Mouse (Mus musculus): ENCODE results near the gene Gdpgp1. TPM values are rescaled to one million over a fixed set of nuclear protein-coding genes. Genes with fewer than 3 reads are reported as not detected.

Gdpgp1 gene
- total RNA-seq, 2 experiments from 2014 or later: 6.3 to 6.4 TPM

DNA sequence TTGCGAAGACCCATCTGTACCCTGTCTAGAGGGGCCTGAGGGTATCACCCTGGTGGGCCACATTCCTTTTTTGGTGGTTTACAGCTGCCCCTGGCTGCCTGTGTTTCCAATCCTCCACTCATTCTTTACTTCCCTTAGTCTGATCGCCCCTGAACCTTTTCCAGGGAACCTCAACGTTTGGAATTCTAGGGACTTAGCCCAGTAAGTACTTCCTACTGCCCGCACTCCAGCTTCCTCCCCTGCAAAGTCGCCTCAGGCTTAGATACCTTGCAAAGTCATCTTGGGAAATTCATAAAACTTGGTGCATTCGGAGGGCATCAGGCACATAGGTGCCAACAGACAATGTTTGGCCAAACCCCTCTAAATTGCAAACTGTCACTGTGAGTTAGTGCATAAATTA lies 33.4 kb upstream of the Gdpgp1 start:
- DNase-seq (ENCODE audit: low spot score in 2 of 2): no peak

DNA sequence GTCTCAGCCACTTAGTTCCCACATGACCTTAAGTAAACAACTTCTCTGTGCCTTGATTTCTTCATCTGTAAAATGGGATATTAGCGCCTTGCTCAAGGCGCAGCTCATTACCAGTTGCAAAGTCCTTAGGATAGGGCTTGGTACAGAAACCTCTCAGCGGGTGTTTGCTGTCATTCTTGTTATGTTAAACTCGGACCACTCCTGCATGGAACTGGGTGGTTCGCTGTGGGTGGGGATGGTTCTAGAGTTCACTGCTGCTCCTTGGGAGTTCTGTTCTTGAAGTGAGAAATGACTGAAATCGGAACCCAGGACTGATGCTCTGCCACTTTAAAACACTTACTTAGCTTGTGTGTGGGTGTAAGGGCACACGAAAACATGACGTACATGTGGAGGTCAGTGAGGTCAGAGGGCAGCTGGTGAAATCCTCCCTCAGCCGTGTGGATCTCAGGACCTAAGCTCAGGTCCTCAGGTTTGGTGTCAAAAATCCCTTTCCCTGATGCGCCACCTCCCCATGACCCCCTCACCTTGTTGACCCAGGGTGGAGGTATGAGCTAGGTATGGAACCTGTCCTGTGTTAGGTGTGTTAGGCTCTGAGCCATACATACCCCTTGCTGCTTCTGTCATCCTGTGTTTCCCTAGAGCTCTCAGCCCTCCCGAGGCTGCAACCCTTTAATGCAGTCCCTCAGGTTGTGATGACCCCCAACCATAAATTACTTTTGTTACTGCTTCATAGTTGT lies 32.6 kb upstream of the Gdpgp1 start:
- no peak for DNase-seq (ENCODE audit: low spot score in 2 of 2)

DNA sequence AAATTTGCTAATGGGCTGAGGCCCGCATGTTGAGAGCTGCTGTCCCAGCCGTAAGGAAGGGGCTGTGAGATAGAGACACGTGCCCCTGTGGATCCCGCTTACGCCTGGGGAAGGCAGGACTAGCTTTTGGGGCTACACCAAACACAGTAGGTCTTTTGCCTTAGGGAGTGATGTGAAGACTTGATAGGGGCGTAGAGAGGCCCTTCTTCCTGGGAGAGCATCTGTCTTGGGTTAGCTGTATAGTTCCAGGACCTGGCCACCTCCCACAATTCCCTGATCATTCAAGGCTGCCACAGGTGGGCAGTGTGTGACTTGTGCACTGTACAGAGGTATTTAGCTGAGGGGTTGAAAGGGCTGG lies 32.1 kb upstream of the Gdpgp1 start:
- DNase-seq (ENCODE audit: low spot score in 2 of 2): no peak

DNA sequence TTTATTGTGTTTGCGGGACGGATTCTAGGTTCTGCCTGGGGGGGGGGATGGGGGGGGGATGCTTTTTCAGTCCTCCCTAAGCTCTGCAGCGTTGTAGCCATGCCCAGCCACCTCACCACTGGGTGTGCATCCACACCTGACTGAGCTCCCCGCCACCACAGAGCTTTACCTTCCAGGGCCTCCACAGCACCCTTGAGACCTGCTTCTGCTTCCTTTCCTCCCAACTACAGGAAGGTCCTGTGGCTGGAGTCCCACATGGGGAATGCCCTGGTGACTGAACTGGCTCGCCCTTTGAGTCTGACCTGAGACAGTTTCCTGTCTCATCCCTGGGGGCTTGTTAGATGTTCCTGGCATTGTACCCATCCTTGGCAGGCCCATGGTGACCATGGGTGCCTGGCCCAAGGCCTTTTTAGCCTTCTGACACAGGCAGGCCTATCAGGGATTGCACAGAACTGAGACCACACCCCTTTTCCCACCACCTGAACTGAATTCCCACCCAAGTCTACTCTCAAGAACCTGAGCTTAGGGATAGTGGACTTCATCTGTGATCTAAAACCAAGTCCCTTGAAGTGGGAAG lies 31.6 kb upstream of the Gdpgp1 start:
- DNase-seq (ENCODE audit: low spot score in 2 of 2): no peak

DNA sequence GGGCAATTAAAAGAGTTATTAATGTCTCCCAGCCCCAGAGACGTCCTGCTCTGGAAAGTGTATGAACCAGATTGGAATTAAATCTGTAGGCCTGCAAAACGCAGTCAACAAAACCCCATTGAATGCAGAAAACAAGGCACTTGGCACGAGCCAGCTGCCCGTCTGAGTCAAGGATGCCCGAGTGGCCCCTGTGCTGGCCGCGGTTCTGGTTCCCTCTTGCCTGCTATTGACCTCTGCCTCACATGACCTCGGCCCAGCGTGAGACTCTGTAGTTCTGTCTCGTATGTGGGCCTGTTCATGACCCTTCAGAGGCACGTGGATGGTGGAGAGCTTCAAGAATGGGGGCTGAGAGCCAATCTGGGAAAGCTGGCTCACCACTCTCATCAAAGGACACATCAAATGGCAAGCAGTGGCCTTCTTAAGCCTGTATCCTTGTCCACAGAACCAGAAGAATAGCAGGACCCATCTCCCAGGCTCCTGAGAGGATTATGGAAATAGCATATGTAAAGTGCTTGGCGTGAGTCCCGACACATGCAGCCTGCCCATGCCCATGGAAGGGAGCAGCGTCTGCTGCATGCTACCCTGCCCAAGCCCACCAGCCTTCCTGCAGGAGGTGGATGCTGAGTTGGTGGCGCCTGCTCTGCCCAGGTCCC lies 30.7 kb upstream of the Gdpgp1 start:
- DNase-seq (ENCODE audit: low spot score in 2 of 2): no peak

DNA sequence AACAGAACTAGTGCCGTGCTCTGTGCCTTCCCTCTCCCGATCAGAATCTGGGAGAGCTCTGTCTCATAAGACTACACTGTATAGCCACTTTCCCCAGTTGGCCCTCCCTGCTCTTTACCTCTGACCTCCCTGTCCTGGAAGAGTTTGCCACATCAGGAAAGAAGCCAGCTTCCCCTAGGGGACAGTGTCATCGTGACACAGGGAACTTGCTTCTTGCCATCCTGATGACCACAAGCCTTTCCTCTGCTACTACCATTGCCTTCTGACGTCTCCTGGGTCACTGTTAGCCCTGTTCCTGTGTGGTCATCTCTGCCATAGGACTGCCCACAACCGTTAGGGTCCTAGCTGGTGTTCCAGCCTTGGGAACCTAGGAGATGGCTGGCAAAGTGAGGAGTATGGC lies 29.7 kb upstream of the Gdpgp1 start:
- no peak for DNase-seq (ENCODE audit: low spot score in 2 of 2)

DNA sequence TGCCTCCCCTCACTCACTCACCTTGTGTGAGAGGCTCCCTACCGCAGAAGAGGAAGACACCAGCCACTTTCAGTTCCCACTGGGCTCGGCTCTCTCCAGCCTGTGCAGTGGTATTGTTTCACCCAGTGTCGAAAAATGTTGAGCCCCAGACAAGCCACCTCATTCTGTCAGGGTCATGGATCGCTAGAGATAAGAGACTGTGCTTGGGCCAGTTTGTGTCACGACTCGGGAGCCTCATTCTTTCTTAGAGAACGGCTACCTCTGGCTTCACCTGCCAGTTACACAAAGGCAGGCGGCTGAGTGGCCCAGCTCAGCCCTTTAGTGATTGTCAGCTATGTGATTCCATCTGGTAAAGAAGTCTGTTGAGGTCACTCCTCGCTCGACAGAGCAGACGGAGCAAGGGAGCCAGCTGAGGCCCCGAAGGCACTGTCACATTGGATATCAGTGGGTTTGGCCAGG lies 29.0 kb upstream of the Gdpgp1 start:
- DNase-seq (ENCODE audit: low spot score in 2 of 2): no peak

DNA sequence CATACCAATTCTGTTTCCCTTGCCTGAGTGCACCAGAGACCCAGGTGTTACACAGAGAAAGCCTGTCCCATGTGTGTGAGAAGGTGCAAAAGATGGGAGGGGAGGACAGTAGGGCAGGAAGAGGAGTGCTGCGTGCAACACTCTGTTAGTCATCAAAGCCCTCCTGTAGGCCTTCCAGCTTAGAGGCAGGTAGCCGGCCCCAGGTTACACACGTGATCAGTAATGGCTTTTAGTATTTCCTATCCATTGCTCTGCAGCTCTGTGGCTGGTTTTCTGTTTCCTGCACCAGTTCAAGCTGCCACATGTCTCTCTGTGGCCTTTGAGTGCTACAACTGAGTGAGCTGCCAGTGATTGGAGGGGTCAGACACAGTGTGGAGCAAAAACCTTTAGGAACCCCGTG lies 28.3 kb upstream of the Gdpgp1 start:
- no peak for DNase-seq (ENCODE audit: low spot score in 2 of 2)

DNA sequence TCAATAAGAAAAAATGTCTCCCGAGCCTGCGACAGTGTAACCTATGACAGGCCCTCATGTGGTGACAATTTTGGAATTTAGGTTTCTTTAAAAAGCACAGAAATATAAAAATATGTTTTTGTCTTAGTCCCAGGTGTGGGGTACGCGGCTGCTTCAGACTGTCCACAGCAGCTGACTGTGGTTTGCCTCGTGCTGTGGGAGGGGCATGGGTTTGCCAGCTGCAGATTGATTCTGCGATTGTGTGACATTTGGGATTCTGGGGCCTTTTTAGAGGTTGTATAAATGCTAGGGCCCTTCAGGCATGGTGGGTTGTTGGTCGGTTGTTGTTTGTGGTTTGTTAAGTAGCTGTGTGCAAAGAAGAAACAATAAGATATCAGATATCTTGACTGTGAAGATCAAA lies 27.7 kb upstream of the Gdpgp1 start:
- DNase-seq (ENCODE audit: low spot score in 2 of 2): no peak

DNA sequence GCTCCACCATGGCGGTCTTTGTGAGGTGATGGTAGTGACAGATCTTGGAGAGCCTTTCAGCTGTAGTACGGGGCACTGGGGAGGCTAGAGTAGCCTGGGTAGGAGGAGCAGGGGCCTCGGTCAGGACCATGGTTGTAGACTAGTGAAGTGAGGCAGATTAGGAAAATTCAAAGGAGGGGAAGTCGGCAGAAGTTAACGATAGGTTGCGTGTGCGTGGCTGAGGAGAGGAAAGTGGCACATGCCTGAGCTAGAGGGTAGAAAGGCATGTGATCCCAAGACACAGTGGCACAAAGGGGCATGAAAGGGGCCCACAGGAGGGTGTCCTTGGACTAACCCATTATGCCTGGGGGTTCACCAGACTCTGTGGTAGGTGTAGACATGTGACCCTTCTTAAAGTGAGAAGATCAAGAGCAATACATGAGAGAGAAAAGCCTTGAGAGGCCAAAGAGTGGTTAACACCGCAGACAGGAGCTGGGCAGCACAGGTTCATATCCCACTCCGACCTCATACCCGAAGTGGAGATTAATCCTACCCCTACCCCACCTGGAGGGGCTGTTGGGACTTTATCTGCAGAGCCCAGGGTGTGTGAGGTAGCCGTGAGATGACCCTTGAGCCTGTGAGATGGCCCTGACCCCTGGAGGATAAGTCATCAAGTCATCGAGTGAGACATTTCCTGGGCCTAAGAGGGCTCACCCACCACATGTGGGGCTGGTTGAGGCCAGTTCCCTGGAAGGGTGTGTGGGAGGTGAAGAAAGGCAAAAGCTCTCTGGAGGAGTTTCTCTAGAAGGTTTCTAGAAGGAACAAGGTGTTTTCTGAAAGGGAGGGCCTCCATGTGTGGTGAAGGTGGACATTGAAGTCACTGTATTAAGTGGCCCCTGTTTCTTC lies 26.7 kb upstream of the Gdpgp1 start:
- no peak for DNase-seq (ENCODE audit: low spot score in 2 of 2)

DNA sequence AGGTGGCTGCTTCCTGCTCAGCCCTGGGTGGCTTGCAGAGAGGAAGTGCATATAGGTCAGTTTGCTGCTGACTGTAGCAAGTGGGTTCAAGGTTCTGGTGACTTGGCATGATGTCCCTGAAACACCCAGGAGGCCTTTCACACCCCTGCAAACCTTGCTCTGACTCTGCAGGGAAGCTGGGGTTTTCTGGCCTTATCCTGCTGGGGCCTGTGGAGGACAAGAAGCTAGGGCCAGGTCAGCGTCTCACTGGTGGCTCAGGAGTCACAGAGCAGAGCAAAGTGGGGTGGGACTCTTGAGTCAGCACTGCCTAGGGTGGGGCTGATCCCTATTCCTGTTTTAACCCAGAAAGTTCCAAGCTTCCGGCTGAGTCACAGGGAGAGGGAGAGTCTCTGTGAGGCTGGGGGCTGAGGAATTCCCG lies 25.3 kb upstream of the Gdpgp1 start:
- no peak for DNase-seq (ENCODE audit: low spot score in 2 of 2)

DNA sequence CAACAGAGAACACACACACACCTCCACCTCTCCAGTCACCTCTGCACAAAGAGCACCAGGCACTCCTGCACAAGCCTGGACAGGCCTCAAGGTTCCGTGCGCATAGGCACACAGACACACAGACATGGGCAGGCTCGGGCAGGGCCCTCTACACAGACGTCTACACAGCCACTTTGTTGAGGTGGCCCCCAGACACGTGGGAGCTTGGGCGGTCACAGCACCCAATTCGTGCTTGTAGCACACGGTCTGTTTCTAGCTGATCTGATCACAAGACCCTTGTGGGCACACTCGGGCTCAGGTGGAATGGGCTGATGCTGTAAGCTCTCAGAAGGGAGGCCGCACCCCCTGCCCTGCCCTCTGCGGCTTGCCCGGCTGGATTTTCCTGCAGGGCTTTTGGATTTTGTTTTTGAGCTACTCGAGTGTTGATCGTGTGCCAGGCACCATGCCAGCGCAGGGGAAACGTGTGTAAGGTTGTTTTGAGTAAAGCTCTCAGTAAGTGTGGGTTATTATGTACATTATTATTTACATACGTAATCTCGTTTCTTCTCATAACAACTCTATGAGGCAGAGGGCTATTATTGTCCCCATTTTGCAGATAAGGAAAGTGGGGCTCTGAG lies 24.5 kb upstream of the Gdpgp1 start:
- DNase-seq (ENCODE audit: low spot score in 2 of 2): no peak

DNA sequence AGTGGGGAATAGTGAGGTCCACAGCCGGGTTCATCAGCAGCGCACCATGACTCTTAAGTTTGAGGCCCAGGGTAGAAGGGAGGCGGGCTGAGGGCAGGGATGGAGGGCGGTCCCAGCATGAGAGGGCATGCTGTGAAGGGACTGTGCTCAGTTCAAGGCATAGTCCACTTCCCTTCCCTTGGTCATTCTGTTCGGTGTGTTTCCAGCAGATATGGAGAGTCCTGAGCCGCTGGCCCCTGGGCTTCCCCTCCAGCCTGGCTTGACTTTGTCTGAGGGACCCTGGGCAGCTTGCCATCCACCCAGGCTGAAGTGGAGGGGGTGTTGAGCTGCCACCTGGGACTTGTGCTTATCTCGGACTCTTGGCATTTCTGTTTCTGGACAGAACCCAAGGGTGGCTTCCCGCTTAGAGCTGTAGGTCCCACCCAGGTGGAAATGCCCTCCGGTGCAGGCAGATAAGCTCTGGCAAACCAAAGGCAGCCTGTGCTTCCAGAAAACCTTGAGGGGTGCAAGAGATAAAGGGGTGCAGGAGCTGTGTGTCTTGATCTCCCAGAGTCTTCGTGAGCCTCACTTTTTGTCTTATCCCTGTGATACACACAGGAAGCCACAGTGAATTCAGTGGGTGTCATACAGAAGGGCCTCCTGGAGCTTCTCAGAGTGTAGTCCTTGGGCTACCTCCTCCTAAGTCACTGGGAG lies 23.8 kb upstream of the Gdpgp1 start:
- DNase-seq (ENCODE audit: low spot score in 2 of 2): no peak

DNA sequence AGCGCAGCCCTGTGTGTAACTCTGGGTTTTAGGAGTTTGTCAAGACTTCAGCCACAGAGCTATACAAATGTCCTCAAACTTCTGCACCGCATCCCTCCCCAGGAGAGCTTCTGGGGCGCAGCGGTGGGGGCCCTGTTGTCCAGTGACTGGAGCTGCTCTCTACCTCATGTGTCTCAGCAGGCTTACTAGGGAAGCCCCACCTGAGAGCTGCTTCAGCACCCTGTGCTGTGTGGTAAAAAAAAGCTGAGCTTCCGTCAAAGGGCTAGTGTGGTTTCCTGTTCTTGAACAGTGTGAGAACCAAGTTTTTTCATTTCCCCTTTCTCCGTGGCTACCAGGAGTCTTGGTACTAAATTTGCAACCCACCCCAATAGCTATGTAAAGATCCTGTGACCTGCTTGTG lies 23.0 kb upstream of the Gdpgp1 start:
- no peak for DNase-seq (ENCODE audit: low spot score in 2 of 2)

DNA sequence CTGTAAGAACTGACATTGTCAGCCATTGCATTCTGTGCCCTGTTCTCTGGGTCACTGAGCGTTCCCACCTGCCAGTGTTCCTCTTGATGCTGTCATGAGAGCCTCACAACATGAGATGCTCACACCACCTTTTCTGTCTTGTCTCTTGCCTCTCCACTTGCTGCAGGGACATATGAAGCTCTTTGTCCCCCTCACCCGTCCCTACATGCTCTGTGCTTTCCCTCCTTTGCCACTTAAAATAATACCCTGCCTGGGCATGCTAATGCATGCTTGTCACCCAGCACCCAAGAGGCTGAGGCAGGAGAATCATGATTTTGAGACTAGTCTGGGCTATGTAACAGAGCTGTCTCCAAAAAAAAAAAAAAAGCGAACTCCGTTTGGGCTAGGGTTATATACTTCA lies 21.7 kb upstream of the Gdpgp1 start:
- no peak for DNase-seq (ENCODE audit: low spot score in 2 of 2)

DNA sequence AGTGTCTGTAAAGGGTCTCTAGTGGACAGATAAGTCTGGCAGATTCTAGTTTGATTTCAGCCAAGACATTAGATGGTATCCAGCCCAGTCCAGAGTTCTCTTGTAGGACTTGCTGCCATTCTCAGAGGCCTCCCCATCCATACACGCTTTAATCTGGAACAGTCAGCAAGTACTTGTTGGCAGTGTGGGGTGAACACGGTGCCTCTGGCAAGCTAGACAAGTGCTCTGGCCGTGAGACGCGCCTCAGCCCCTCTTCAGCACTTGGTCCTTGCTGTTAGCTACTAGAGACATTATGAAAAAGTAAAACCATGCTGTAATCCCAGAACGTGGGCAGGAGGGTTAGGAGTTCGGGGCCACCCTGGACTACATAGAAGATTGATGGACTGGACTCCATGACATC lies 19.1 kb upstream of the Gdpgp1 start:
- no peak for DNase-seq (ENCODE audit: low spot score in 2 of 2)

DNA sequence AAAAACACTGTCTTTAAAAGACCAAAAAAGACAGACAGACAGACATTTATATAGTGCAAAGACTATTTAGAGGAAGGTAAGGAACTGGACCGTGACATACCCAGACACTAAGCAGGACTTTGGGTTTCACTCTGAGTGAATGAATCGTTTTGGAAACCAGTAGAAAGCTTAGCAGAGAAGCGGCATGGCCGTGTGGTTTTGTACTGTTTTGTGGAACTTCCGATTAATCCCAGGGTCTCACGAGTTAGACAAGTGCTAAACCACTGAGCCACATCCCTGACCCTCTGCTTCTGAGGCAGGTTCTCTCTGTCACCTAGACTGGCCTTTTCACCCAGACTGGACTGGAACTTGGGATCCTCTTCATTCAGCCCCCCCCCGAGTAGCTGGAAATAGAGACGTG lies 18.2 kb upstream of the Gdpgp1 start:
- no peak for DNase-seq (ENCODE audit: low spot score in 2 of 2)

DNA sequence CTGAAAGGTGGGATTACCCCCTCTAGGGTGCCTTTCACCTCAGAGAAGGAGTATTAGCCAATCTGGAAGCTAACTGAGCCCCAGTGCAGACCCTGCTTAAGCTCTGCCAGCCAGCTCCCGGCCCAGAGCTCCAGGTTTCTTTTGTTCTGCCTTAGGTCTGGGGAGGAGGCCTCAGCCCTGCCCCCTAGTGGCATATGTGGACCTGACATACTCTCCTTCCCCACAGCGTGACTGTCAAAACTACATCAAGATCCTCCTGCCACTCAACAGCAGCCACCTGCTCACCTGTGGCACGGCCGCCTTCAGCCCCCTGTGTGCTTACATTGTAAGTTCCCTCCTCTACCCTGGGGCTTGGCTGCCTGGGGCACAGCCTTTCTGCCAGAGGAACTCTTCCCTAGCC lies 17.3 kb upstream of the Gdpgp1 start:
- DNase-seq (ENCODE audit: low spot score in 2 of 2): peak; percentile 68 to 75

DNA sequence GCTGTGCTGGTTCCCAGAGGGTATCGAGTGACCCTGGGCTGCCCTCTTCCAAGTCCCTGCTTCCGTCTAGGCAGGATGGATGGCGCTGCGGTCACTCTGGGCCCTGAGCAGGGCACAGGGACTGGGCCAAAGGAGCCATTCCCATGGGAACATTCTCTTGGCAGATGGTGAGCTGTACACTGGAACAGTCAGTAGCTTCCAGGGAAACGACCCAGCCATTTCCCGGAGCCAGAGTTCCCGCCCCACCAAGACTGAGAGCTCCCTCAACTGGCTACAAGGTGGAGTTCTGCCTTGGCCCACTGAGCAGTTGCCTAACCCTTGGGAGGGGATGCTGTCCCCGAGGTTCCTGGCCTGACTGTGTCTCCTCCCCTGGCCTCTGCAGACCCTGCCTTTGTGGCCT lies 16.1 kb upstream of the Gdpgp1 start:
- DNase-seq (ENCODE audit: low spot score in 2 of 2): peak in 1 of 2 experiments; percentile 71

DNA sequence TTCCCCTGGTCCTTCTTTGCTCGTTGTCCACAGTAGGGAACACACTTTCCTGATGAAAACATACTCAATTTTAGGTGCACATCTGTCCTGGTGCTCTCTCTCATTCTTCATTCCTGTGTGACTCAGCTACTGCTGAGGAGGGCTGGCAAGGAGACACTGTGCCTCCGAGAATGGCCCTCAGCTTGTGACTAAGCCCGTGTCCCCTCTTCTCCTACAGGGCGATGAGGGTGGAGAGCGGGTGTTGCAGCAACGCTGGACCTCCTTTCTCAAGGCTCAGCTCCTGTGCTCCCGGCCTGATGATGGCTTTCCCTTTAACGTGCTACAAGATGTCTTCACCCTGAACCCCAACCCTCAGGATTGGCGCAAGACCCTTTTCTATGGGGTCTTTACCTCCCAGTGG lies 14.0 kb upstream of the Gdpgp1 start:
- no peak for DNase-seq (ENCODE audit: low spot score in 2 of 2)

All from layer of hippocampus, postnatal 14 days (tissue).